18 mouse cellular contexts compared by ENCODE assay signal in genomic region chr2:133077698-133078356, GRCm38 (mm10).
DNase-seq lines count a peak whose midpoint lies in the region; ATAC-seq and TF ChIP-seq lines count a peak whose summit lies in the region.
"Had no signal": no experiment of that assay in that cellular context is flagged by ENCODE, and none has a peak within 500 bp of the region (broad histone marks: within the 10 kb centered on the region; RNA-seq: fewer than 3 reads in every experiment).

No protein-coding gene starts in this region.

- no peaks in the 10 kb centered on the region for H3K9me3 ChIP-seq in forebrain, embryonic 13.5 days (replicated peaks)
- no peaks in the 10 kb centered on the region for H3K9me3 ChIP-seq in forebrain, embryonic 10.5 days
- no peaks in the 10 kb centered on the region for H3K9me3 ChIP-seq in forebrain, postnatal 0 days (ENCODE audit: low read length)
- H3K9me3 ChIP-seq: heart, embryonic 12.5 days; kidney, embryonic 15.5 days; limb, embryonic 10.5 days; liver, embryonic 12.5 days; lung, embryonic 15.5 days had no signal

- H3K27me3 ChIP-seq in forebrain, embryonic 13.5 days: no peaks in the 10 kb centered on the region
- H3K27me3 ChIP-seq in forebrain, embryonic 10.5 days (ENCODE audit: poor library complexity, severe bottlenecking): no peaks in the 10 kb centered on the region
- no peaks in the 10 kb centered on the region for H3K27me3 ChIP-seq in forebrain, postnatal 0 days (ENCODE audit: insufficient read depth, low read length)
- H3K27me3 ChIP-seq: heart, embryonic 12.5 days; kidney, embryonic 15.5 days; liver, embryonic 12.5 days; lung, embryonic 15.5 days had no signal

- no peak for TF ChIP-seq CTCF in brain, embryonic 14.5 days (IDR thresholded peaks at IDR 0.05; ENCODE audit: borderline replicate concordance, extremely low read depth, insufficient read depth, insufficient read length)
- TF ChIP-seq CTCF in forebrain, postnatal 0 days (IDR thresholded peaks at IDR 0.05; ENCODE audit: low read depth): no peak

- ATAC-seq in forebrain, embryonic 13.5 days: peak; percentile 72
- peak; percentile 50 for ATAC-seq in forebrain, postnatal 0 days
- ATAC-seq: intestine, embryonic 16.5 days; liver, embryonic 12.5 days had no signal

- H3K4me3 ChIP-seq in forebrain, embryonic 13.5 days: no peak overlapping the region
- H3K4me3 ChIP-seq in forebrain, embryonic 10.5 days: no peak overlapping the region
- no peak overlapping the region for H3K4me3 ChIP-seq in forebrain, postnatal 0 days (ENCODE audit: low read depth, low read length)
- H3K4me3 ChIP-seq: heart, embryonic 12.5 days; kidney, embryonic 15.5 days; limb, embryonic 10.5 days; liver, embryonic 12.5 days; lung, embryonic 15.5 days had no signal

- no peaks in the 10 kb centered on the region for H3K36me3 ChIP-seq in forebrain, embryonic 13.5 days (ENCODE audit: poor library complexity, severe bottlenecking)
- H3K36me3 ChIP-seq in forebrain, embryonic 10.5 days (replicated peaks): no peaks in the 10 kb centered on the region
- no peaks in the 10 kb centered on the region for H3K36me3 ChIP-seq in forebrain, postnatal 0 days (ENCODE audit: insufficient read depth)
- H3K36me3 ChIP-seq: heart, embryonic 12.5 days; kidney, embryonic 15.5 days; limb, embryonic 10.5 days; liver, embryonic 12.5 days; lung, embryonic 15.5 days had no signal

- H3K4me1 ChIP-seq in forebrain, embryonic 13.5 days: no peaks in the 10 kb centered on the region
- no peaks in the 10 kb centered on the region for H3K4me1 ChIP-seq in forebrain, embryonic 10.5 days
- H3K4me1 ChIP-seq in forebrain, postnatal 0 days (ENCODE audit: insufficient read depth): no peaks in the 10 kb centered on the region
- H3K4me1 ChIP-seq: heart, embryonic 12.5 days; kidney, embryonic 15.5 days; limb, embryonic 10.5 days; liver, embryonic 12.5 days; lung, embryonic 15.5 days had no signal

- DNase-seq in forebrain, embryonic 10.5 days (ENCODE audit: extremely low spot score, low spot score): no peak
- DNase-seq in left cerebral cortex, postnatal 4 days: peak; percentile 54
- no peak for DNase-seq in left cerebral cortex, adult 18-20 months (ENCODE audit: low spot score in 2 of 2)
- peak; percentile 83 for DNase-seq in brain, embryonic 14.5 days (ENCODE audit: low read depth)
- DNase-seq in forebrain, postnatal 0 days: peak; percentile 13
- DNase-seq in liver: no peak
- DNase-seq: adrenal gland, postnatal 14 days; heart, postnatal 36 days; layer of hippocampus, postnatal 36 days; midbrain, embryonic 14.5 days; thymus, postnatal 36 days had no signal

- H3K4me2 ChIP-seq in forebrain, embryonic 13.5 days: no peak overlapping the region
- H3K4me2 ChIP-seq in forebrain, postnatal 0 days (ENCODE audit: low read depth): no peak overlapping the region
- H3K4me2 ChIP-seq: heart, embryonic 12.5 days; kidney, embryonic 15.5 days; liver, embryonic 12.5 days; lung, embryonic 15.5 days had no signal

- 72% methylated on average over 11 of the region's 11 CpGs for WGBS in forebrain, embryonic 13.5 days
- 96% methylated on average over 11 of the region's 11 CpGs for WGBS in forebrain, embryonic 10.5 days
- WGBS in forebrain, postnatal 0 days: 48% methylated on average over 11 of the region's 11 CpGs

- no peak overlapping the region for H3K9ac ChIP-seq in forebrain, embryonic 13.5 days
- H3K9ac ChIP-seq in forebrain, postnatal 0 days: no peak overlapping the region
- H3K9ac ChIP-seq: heart, embryonic 12.5 days; kidney, embryonic 15.5 days; liver, embryonic 12.5 days; lung, embryonic 15.5 days had no signal

- intact Hi-C loops in left cerebral cortex, postnatal 4 days (cut with DNase I): no loop called here

- TF ChIP-seq POLR2A in brain, embryonic 14.5 days (IDR thresholded peaks at IDR 0.05; ENCODE audit: borderline replicate concordance, extremely low read depth, insufficient read depth, insufficient read length, poor library complexity, severe bottlenecking): no peak

- H3K27ac ChIP-seq in forebrain, embryonic 13.5 days: no peak overlapping the region
- H3K27ac ChIP-seq in forebrain, embryonic 10.5 days: no peak overlapping the region
- H3K27ac ChIP-seq in forebrain, postnatal 0 days (ENCODE audit: low read depth, low read length): no peak overlapping the region
- H3K27ac ChIP-seq: kidney, embryonic 15.5 days; limb, embryonic 10.5 days; liver, embryonic 12.5 days; lung, embryonic 15.5 days had no signal

Comparison
In these comparisons a context has a peak if more than half of its experiments do, and no peak if none do; other contexts are left out.
1. DNase-seq: peak in left cerebral cortex, postnatal 4 days (single experiment), brain, embryonic 14.5 days (single experiment) and forebrain, postnatal 0 days (single experiment); none in forebrain, embryonic 10.5 days (single experiment), left cerebral cortex, adult 18-20 months (0 of 2) and liver (single experiment).